Comparison of ENCODE assay signal across 8 mouse cellular contexts in the genomic region with DNA sequence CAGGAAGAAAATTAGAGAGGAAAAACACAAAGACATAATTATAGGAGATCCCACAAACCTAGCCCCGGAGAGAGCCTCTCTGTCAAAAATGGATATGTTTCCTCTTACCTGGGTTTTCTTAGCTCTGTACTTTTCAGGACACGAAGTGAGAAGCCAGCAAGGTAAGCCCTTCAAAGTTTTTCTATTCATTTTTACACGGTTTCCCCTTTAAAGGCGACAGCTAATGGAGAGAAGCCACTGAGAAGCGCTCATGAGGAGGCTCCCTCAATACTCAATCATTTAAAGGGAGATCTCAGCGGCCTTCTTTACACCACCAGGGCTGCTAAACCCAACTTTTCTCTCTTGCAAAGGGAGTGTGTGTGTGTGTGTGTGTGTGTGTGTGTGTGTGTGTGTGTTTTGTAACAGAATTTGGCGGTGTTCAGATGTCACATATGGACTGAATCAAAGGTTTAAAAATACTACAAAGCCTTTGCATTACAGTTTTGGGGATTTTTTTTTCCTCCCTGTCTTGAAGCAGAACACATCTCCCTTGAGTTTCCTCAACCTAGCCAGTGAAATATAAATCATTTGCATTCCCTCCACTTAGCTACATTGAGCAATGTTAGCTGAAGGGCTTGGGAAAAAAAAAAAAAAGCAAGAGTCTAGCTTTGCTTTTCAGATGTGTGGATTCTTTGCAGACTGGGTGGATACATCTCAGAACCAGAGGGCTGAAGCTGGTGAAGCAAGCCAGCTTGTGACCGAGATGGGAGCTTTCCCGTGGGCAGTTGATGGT. TPM values are rescaled to one million over a fixed set of nuclear protein-coding genes. Genes with fewer than 3 reads are reported as not detected.
DNase-seq lines count a peak whose midpoint lies in the region; ATAC-seq and TF ChIP-seq lines count a peak whose summit lies in the region.

No protein-coding gene starts in this region.

- WGBS in heart, embryonic 14.5 days, result 11% methylated on average over 9 of the region's 9 CpGs
- 7% methylated on average over 9 of the region's 9 CpGs for WGBS in forebrain, embryonic 16.5 days
- WGBS in liver, postnatal 0 days (ENCODE audit: insufficient replicate concordance), result 6% methylated on average over 9 of the region's 9 CpGs

- H3K36me3 ChIP-seq in heart, embryonic 14.5 days (ENCODE audit: control insufficient read depth, insufficient read depth, low read length), result no peaks in the 10 kb centered on the region
- no peaks in the 10 kb centered on the region for H3K36me3 ChIP-seq in ES-Bruce4 (ENCODE audit: control insufficient read depth, insufficient read depth, low read length, poor library complexity, severe bottlenecking)
- no peaks in the 10 kb centered on the region for H3K36me3 ChIP-seq in forebrain, embryonic 16.5 days (ENCODE audit: control insufficient read depth, insufficient read depth)
- H3K36me3 ChIP-seq in liver, postnatal 0 days (replicated peaks; ENCODE audit: insufficient read depth, low read length), result no peaks in the 10 kb centered on the region

- no peak for DNase-seq in heart, postnatal 4 days
- no peak for DNase-seq in liver, postnatal 0 days
- no peak for DNase-seq in thymus, adult 18-20 months
- DNase-seq in adrenal gland, postnatal 36 days, result no peak
- DNase-seq in cerebellum, adult 9-10 months, result no peak

- TF ChIP-seq POLR2A in ES-Bruce4 (IDR thresholded peaks at IDR 0.05; ENCODE audit: insufficient read depth, low read length), result no peak

- peak overlapping the region in 1 of 2 experiments; percentile 61; a peak in 1 of 4 replicates for H3K27ac ChIP-seq in heart, embryonic 14.5 days (replicated peaks in 1 of 2; ENCODE audit: control insufficient read depth in 1 of 2, insufficient read depth in 1 of 2, low read depth in 2 of 2, low read length in 2 of 2)
- H3K27ac ChIP-seq in ES-Bruce4 (ENCODE audit: insufficient read depth, low read length), result no peak overlapping the region
- H3K27ac ChIP-seq in forebrain, embryonic 16.5 days (ENCODE audit: low read length), result peak overlapping the region; percentile 76
- no peak overlapping the region for H3K27ac ChIP-seq in liver, postnatal 0 days (ENCODE audit: low read depth)

- no peak for TF ChIP-seq CTCF in ES-Bruce4 (IDR thresholded peaks at IDR 0.05; ENCODE audit: low read depth, low read length)
- no peak for TF ChIP-seq CTCF in liver, postnatal 0 days (IDR thresholded peaks at IDR 0.05; ENCODE audit: low read depth)

- H3K4me2 ChIP-seq in heart, embryonic 14.5 days (ENCODE audit: low read length), result peak overlapping the region; percentile 100
- peak overlapping the region; percentile 98 for H3K4me2 ChIP-seq in forebrain, embryonic 16.5 days (ENCODE audit: low read length)
- H3K4me2 ChIP-seq in liver, postnatal 0 days (ENCODE audit: low read depth, low read length), result peak overlapping the region; percentile 80

- H3K4me1 ChIP-seq in heart, embryonic 14.5 days (ENCODE audit: control insufficient read depth in 2 of 2, insufficient read depth in 2 of 2, low read length in 2 of 2), result peaks cover 7 to 19% of the 10 kb centered on the region in 2 experiments; a peak in 3 of 4 replicates
- no peaks in the 10 kb centered on the region for H3K4me1 ChIP-seq in ES-Bruce4 (ENCODE audit: control insufficient read depth, insufficient read depth, low read length)
- peaks cover 40% of the 10 kb centered on the region for H3K4me1 ChIP-seq in forebrain, embryonic 16.5 days (replicated peaks; ENCODE audit: control insufficient read depth, insufficient read depth, low read length)
- H3K4me1 ChIP-seq in liver, postnatal 0 days (ENCODE audit: insufficient read depth), result peaks cover 20% of the 10 kb centered on the region

- TF ChIP-seq EP300 in ES-Bruce4 (IDR thresholded peaks at IDR 0.05; ENCODE audit: insufficient read depth, low read depth, low read length), result no peak
- TF ChIP-seq EP300 in liver, postnatal 0 days (IDR thresholded peaks at IDR 0.05; ENCODE audit: low read depth), result no peak

- ATAC-seq in heart, embryonic 14.5 days (ENCODE audit: insufficient number of reproducible peaks, insufficient read depth, low FRiP score, low read depth), result no peak
- no peak for ATAC-seq in forebrain, embryonic 16.5 days
- ATAC-seq in liver, postnatal 0 days, result no peak

- H3K9ac ChIP-seq in heart, embryonic 14.5 days (ENCODE audit: low read length), result peak overlapping the region; percentile 79
- H3K9ac ChIP-seq in ES-Bruce4 (ENCODE audit: low read depth, poor library complexity, severe bottlenecking), result peak overlapping the region; percentile 58; the same call in 1 of the 2 replicates
- H3K9ac ChIP-seq in forebrain, embryonic 16.5 days (replicated peaks; ENCODE audit: low read depth, low read length), result peak overlapping the region; percentile 83
- H3K9ac ChIP-seq in liver, postnatal 0 days (replicated peaks), result no peak overlapping the region

- no peaks in the 10 kb centered on the region for H3K9me3 ChIP-seq in heart, embryonic 14.5 days (ENCODE audit: control insufficient read depth, low read length)
- H3K9me3 ChIP-seq in ES-Bruce4 (replicated peaks; ENCODE audit: control insufficient read depth, insufficient read depth, low read length, poor library complexity, severe bottlenecking), result no peaks in the 10 kb centered on the region
- no peaks in the 10 kb centered on the region for H3K9me3 ChIP-seq in forebrain, embryonic 16.5 days (ENCODE audit: control insufficient read depth, low read length)
- no peaks in the 10 kb centered on the region for H3K9me3 ChIP-seq in liver, postnatal 0 days (ENCODE audit: low read length)

- peak overlapping the region; percentile 55 to 75 for H3K4me3 ChIP-seq in heart, embryonic 14.5 days (ENCODE audit: control insufficient read depth in 1 of 2, insufficient read depth in 1 of 2, low read depth in 1 of 2, low read length in 2 of 2)
- H3K4me3 ChIP-seq in ES-Bruce4 (ENCODE audit: low read depth, low read length), result peak overlapping the region; percentile 62; the same call in 1 of the 2 replicates
- peak overlapping the region; percentile 71 for H3K4me3 ChIP-seq in forebrain, embryonic 16.5 days (replicated peaks; ENCODE audit: low read length)
- H3K4me3 ChIP-seq in liver, postnatal 0 days (ENCODE audit: low read depth, low read length), result peak overlapping the region; percentile 60

- H3K27me3 ChIP-seq in heart, embryonic 14.5 days (ENCODE audit: control insufficient read depth, insufficient read depth, low read length), result peaks cover 15% of the 10 kb centered on the region
- H3K27me3 ChIP-seq in ES-Bruce4 (ENCODE audit: control insufficient read depth, insufficient read depth, low read length, poor library complexity, severe bottlenecking), result peaks cover 13% of the 10 kb centered on the region
- H3K27me3 ChIP-seq in forebrain, embryonic 16.5 days (replicated peaks; ENCODE audit: control insufficient read depth, insufficient read depth, low read length), result peaks cover 8% of the 10 kb centered on the region
- peaks cover 75% of the 10 kb centered on the region for H3K27me3 ChIP-seq in liver, postnatal 0 days (ENCODE audit: insufficient read depth, low read length)

RNA-seq across cellular contexts. Expression of a gene that starts 1.2 kb away (rescaled TPM):
- polyA plus RNA-seq in heart, embryonic 14.5 days (2014; fragmentation: Nextera tagmentation; extraction: Ambion mirVana), result 6.1 and 7.5 TPM in 2 replicates
- 10 to 100 TPM; 44.7 to 50.9 TPM for total RNA-seq in heart, postnatal 4 days (2021)
- polyA plus RNA-seq in ES-Bruce4 (2011; ENCODE audit: insufficient read depth, insufficient read length, low read depth, missing spikeins), result 31.2 and 32.2 TPM in 2 replicates
- 31.1 and 43.9 TPM in 2 replicates for polyA plus RNA-seq in forebrain, embryonic 16.5 days (2015; fragmentation: Nextera tagmentation; extraction: Ambion mirVana)
- polyA plus RNA-seq in liver, postnatal 0 days (2015; fragmentation: Nextera tagmentation; extraction: Ambion mirVana), result 0.86 and 0.96 TPM in 2 replicates
- 10 to 100 TPM; 36.7 to 37.9 TPM for total RNA-seq in adrenal gland, postnatal 36 days (2021)
